Mouse (Mus musculus): ENCODE results near the gene Ndufab1. TPM values are rescaled to one million over a fixed set of nuclear protein-coding genes. Genes with fewer than 3 reads are reported as not detected.

The Ndufab1 gene
- polyA plus RNA-seq, 1 experiment from 2014 or later, result 85.0 TPM

- peaks cover 33% of the 10 kb centered on the region for H3K36me3 ChIP-seq (ENCODE audit: inconsistent target)
- 93% methylated on average over 3 of the region's 3 CpGs for WGBS (ENCODE audit: missing documents)
- no peak overlapping the region for H3K4me3 ChIP-seq (ENCODE audit: inconsistent target)
- H3K27ac ChIP-seq, result no peak overlapping the region
- peaks cover 76% of the 10 kb centered on the region for H3K79me2 ChIP-seq (ENCODE audit: inconsistent target)
These were observed 3.7 kb downstream of the Ndufab1 start for GRCm38 (mm10) chr7:122098009-122098408.

GRCm38 (mm10) chr7:122094564-122095330 is 6.9 kb downstream of the Ndufab1 start:
- Histone ChIP-seq H3K79me2 (ENCODE audit: inconsistent target) (peaks cover 58% of the 10 kb centered on the region), H3K36me3 (ENCODE audit: inconsistent target) (peaks cover 57% of the 10 kb centered on the region), H3K4me3 (ENCODE audit: inconsistent target) (no peak overlapping the region), H3K27ac (no peak overlapping the region)
- WGBS (ENCODE audit: missing documents), result 100% methylated on average over 2 of the region's 2 CpGs

GRCm38 (mm10) chr7:122087195-122087982 is 14.3 kb downstream of the Ndufab1 start:
- Histone ChIP-seq H3K4me3 (ENCODE audit: inconsistent target) (no peak overlapping the region), H3K79me2 (ENCODE audit: inconsistent target) (no peaks in the 10 kb centered on the region), H3K27ac (peak overlapping the region; percentile 71), H3K36me3 (ENCODE audit: inconsistent target) (peaks cover 30% of the 10 kb centered on the region)
- WGBS (ENCODE audit: missing documents), result 66% methylated on average over 11 of the region's 11 CpGs

- 94% methylated on average over 1 of the region's 1 CpGs for WGBS (ENCODE audit: missing documents)
- Histone ChIP-seq H3K4me3 (ENCODE audit: inconsistent target) (no peak overlapping the region), H3K27ac (no peak overlapping the region), H3K36me3 (ENCODE audit: inconsistent target) (peaks cover 64% of the 10 kb centered on the region), H3K79me2 (ENCODE audit: inconsistent target) (no peaks in the 10 kb centered on the region; the same call in 1 of the 2 replicates)
These were observed 20.6 kb downstream of the Ndufab1 start for GRCm38 (mm10) chr7:122081071-122081470.

GRCm38 (mm10) chr7:122079798-122080554 is 21.7 kb downstream of the Ndufab1 start:
- Histone ChIP-seq H3K36me3 (ENCODE audit: inconsistent target) (peaks cover 75% of the 10 kb centered on the region), H3K79me2 (ENCODE audit: inconsistent target) (no peaks in the 10 kb centered on the region; the same call in 1 of the 2 replicates), H3K4me3 (ENCODE audit: inconsistent target) (no peak overlapping the region), H3K27ac (no peak overlapping the region)
- WGBS (ENCODE audit: missing documents), result 92% methylated on average over 8 of the region's 8 CpGs

DNA sequence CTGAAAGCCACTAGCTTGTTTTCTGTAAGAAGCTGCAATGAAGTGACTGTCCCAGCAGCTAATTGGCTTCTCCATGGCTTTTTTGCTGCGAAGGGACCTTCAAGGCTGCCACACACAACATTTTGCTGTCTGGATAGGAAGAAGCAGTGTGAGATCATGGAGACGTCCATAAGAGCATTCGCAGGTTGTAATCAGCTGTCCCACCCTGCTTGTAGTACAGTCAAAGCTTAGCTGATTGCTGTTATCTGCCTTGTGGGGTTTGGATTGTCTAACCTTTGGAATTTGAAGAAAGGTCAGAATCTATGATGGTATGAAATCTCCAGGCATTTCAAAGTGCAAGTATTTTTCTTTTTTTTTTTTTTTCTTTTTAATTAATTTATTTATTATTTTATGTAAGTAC is 27.3 kb downstream of the Ndufab1 start:
- Histone ChIP-seq H3K79me2 (ENCODE audit: inconsistent target) (peaks cover 29% of the 10 kb centered on the region), H3K36me3 (ENCODE audit: inconsistent target) (peaks cover 76% of the 10 kb centered on the region), H3K4me3 (ENCODE audit: inconsistent target) (no peak overlapping the region), H3K27ac (no peak overlapping the region)
- WGBS (ENCODE audit: missing documents), result 96% methylated on average over 3 of the region's 3 CpGs

- Histone ChIP-seq H3K27ac (peak overlapping the region; percentile 31; the same call in 1 of the 2 replicates), H3K4me3 (ENCODE audit: inconsistent target) (peak overlapping the region; percentile 60), H3K79me2 (ENCODE audit: inconsistent target) (peaks cover 46% of the 10 kb centered on the region), H3K36me3 (ENCODE audit: inconsistent target) (peaks cover 11% of the 10 kb centered on the region)
- WGBS (ENCODE audit: missing documents), result 1% methylated on average over 55 of the region's 58 CpGs
These were observed 33.9 kb downstream of the Ndufab1 start for GRCm38 (mm10) chr7:122067517-122068381.

DNA sequence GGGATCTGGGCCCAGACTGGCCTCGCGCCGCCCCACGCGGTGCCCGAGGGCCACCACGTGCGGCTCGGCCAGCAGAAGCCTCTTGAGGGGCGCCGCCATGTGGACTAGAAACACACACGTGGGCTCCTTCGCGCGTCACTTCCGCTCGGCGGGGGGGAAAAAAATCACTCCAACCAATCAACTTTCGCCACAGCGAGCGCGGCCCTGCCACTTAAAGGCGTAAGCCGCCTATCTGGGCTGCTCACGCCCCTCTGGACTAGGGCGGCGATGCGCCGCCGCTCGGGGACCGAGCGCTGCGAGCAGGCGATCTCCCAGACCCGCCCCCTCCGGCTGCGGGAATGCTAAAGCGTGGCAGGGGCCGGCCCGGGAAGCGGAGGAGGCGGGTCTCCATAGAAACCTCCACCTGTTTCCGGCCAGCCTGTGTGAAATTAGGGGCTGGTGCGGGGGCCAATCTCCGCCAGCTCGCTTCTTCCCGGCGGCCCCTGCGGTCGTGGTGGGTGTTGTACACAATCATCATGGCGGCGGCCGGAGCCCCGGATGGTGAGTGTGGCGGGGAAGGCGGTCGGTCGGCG is 34.7 kb downstream of the Ndufab1 start, which contains the start of the genes Ubfd1 and Ears2:
Gene Ubfd1 (plus strand): TSS at position 231 of the 572 bp plus-strand sequence.
Gene Ears2 (minus strand): TSS at position 319 of the 572 bp plus-strand sequence.
- Histone ChIP-seq H3K4me3 (ENCODE audit: inconsistent target) (peak within 1 kb of the TSS; percentile 60), H3K27ac (peak within 1 kb of the TSS; percentile 57)
- WGBS (ENCODE audit: missing documents), result 1% methylated on average over 60 of the region's 60 CpGs

GRCm38 (mm10) chr7:122066102-122066944 is 35.4 kb downstream of the Ndufab1 start:
- peaks cover 35% of the 10 kb centered on the region for H3K79me2 ChIP-seq (ENCODE audit: inconsistent target)
- H3K4me3 ChIP-seq (ENCODE audit: inconsistent target), result peak overlapping the region; percentile 60
- 5% methylated on average over 31 of the region's 31 CpGs for WGBS (ENCODE audit: missing documents)
- H3K27ac ChIP-seq, result peak overlapping the region; percentile 57
- no peaks in the 10 kb centered on the region for H3K36me3 ChIP-seq (ENCODE audit: inconsistent target)

More for the DNA sequence above, 34.7 kb downstream of the Ndufab1 start, which contains the start of the genes Ubfd1 and Ears2:
- peaks cover 4% of the 10 kb centered on the region for H3K36me3 ChIP-seq (ENCODE audit: inconsistent target)
- peaks cover 40% of the 10 kb centered on the region for H3K79me2 ChIP-seq (ENCODE audit: inconsistent target)

DNA sequence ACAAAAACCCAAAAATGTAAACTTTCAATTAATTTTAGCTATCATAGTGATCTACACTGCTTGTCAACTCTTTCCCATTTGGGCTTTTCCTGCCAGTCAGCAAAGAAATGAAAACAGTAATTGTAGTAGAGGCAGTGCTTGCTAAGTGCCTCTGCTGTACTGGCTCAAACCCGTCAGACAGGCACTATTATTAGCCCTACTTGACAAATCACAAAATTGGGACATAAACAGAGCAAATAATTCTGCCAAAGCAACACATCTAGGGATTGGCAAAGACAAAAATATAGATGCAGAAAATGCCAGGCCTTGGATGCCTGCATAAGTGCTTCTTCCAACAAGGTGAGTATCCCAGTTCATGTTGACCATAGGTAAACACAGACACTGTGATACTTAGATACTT is 36.0 kb downstream of the Ndufab1 start:
- Histone ChIP-seq H3K36me3 (ENCODE audit: inconsistent target) (no peaks in the 10 kb centered on the region), H3K27ac (no peak overlapping the region), H3K79me2 (ENCODE audit: inconsistent target) (peaks cover 30% of the 10 kb centered on the region), H3K4me3 (ENCODE audit: inconsistent target) (peak overlapping the region; percentile 60; the same call in 1 of the 2 replicates)
- WGBS (ENCODE audit: missing documents), result 58% methylated on average over 1 of the region's 1 CpGs

GRCm38 (mm10) chr7:122056633-122057032 is 45.1 kb downstream of the Ndufab1 start:
- H3K4me3 ChIP-seq (ENCODE audit: inconsistent target), result no peak overlapping the region
- no peaks in the 10 kb centered on the region for H3K36me3 ChIP-seq (ENCODE audit: inconsistent target)
- WGBS (ENCODE audit: missing documents), result 93% methylated on average over 5 of the region's 5 CpGs
- H3K79me2 ChIP-seq (ENCODE audit: inconsistent target), result no peaks in the 10 kb centered on the region
- no peak overlapping the region for H3K27ac ChIP-seq

- Histone ChIP-seq H3K36me3 (ENCODE audit: inconsistent target) (no peaks in the 10 kb centered on the region), H3K27ac (no peak overlapping the region), H3K4me3 (ENCODE audit: inconsistent target) (no peak overlapping the region), H3K79me2 (ENCODE audit: inconsistent target) (no peaks in the 10 kb centered on the region)
- WGBS (ENCODE audit: missing documents), result 92% methylated on average over 1 of the region's 1 CpGs
These were observed 50.9 kb downstream of the Ndufab1 start for GRCm38 (mm10) chr7:122050834-122051233.

All from macrophage (primary cell).